Mouse (Mus musculus) naive thymus-derived CD4-positive, alpha-beta T cell, adult 2 months (primary cell): ENCODE measurements at regions not wholly inside any gene's neighbourhood (a gene's known extent, or its start where the extent isn't known, plus 50 kb on each side); places are given as distances from the start of the nearest gene placed in this dataset.

Experiments
- DNase-seq: peaks from one replicate; pipeline ENCODE4 v3.0.0-alpha.2; 2011; ENCODE audit warnings: low read depth

- DNase-seq: no peak
Observed at GRCm38 (mm10) chr9:116228443-116228842, 53.3 kb upstream of the Tgfbr2 start.

GRCm38 (mm10) chr9:116227738-116228137 lies 52.6 kb upstream of the Tgfbr2 start:
- DNase-seq: no peak
